Mouse (Mus musculus) right cerebral cortex, postnatal 10 days (tissue): ENCODE measurements around the gene Cdk17.

Experiments used
- DNase-seq, 2 experiments: peaks; one replicate each; pipeline ENCODE4 v3.0.0; 2021; ENCODE audit warnings: low spot score in 2 of 2

Cdk17 gene

DNA sequence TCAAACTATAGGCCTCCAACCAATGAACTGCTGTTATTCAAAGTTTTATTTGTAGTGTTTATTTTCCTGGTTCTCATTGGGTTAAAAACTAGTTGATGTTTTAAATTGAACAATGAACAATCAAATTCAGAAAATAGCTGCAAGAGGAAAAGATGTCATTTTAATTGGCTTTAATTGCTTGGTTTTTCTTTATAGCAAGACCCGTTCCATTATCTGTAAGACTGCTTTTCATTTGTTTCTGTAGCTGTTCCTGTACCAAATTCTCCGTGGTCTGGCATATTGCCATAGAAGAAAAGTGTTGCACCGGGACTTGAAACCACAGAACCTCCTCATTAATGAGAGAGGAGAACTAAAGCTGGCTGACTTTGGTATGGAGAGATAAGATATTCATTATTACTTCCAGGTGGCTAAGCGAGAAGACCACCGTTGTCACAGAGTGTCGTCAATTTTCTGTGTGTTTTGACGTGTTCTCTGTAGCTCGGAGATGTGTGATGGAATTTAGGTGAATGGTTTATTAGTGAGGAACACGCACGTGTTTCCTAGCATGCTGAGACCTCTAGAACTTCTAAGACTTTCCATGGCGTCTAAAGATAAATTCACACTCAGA is 67.8 kb downstream of the Cdk17 start:
- no peak for DNase-seq

DNA sequence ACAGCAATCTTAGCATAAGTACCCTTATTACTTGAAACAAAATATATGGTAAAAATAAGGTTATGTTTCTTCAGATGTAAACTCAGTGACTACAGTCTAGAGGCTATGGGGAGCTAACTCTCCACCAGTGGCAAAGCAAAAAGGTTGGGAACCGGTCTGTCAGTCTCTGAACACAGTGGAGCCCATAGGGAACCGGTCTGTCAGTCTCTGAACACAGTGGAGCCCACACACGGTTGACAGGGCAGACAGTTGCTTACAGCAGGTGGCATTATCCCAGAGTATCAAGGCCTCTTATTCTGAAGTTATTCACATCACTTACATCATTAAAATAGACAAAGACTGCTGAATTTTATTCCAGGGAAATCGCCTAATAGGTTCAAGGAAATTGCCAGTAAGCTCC is 70.8 kb downstream of the Cdk17 start:
- no peak for DNase-seq

DNA sequence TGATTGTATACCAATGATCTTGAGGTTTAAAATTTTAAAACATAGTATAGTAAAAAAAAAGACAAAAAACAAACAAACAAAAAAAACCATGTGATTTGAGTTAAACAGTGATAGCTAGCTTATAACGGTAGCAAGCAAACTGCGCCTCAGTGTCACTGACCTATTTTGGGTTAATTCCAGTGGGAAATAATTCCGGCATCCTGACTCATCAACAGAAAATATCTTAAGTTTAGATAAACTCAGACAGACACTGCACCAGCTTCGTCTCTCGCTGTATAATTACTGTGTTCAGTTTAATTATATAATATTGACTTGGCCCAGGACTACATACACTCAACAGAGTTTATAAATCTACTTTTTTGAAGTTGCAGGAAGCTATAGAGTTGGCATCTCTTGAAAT is 71.2 kb downstream of the Cdk17 start:
- DNase-seq: no peak

DNA sequence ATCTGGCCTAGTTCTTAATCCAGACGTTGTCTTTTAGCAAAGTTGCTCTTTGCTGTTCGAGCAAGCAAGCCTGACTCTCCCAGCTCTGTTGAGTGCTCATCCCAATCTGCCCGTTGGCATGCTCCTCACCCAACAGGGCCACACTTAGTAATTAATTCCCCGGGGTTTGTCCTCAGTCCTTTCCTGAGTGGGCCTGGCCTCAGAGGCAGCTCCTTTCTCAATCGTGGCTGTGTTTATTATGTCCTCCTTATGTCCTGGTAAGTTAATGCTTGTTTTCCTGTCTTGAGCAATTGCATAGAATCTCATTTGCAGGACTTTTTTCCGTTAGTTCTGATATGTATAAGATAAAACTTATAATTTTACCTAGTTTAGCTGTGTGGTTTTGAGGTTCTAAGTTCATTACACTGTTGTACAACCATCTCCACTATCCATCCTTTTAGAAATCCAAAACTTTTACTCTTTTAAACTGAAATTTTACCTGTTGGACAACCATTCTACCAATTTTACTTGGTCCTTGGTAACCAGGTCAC is 73.1 kb downstream of the Cdk17 start:
- DNase-seq: no peak

DNA sequence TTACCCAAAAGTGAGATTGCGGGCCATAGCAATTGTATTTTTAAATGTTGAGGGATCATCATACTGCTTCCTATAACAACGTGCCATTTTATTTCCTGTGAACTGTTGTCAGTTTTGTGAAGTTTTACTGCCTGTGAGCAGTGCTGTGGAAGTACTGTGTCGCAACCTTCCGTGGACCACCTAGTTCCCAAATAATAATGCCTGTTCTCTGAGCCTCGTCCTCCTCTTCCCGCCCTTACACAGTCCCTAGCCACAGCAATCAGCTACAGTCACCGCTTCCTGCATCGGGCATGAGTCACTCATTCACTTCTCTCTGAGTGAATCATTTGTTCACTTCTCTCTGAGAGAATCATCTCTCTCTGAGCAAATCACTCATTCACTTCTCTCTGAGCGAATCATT is 74.0 kb downstream of the Cdk17 start:
- no peak for DNase-seq

DNA sequence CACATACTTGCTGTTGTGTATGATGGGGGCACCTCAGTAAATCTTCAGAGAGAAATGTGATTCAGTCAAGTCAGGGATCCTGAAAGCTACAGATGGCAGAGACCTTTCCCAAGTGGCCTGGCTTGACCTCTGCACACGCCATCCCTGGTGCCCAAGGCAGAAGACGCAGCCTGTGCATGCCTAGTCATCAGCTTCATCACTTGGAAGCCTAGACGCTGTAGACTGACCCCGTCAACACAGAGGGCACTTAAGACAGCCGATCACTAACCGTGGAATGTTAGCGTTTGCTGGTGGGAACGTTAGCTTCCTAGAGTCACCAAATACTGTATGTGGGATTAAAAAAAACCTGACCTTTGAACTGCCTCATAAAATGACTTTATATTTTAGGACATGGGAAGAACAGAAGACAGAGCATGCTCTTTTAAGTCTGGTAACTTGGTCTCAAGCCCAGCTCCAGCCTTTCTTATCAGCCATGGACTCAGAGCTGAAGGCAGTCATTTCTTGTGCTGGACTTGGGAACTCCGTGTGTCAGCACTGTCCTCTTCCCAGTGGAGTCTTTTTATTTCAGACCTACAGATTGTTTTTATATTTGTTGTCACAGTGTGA is 78.6 kb downstream of the Cdk17 start:
- DNase-seq: no peak

DNA sequence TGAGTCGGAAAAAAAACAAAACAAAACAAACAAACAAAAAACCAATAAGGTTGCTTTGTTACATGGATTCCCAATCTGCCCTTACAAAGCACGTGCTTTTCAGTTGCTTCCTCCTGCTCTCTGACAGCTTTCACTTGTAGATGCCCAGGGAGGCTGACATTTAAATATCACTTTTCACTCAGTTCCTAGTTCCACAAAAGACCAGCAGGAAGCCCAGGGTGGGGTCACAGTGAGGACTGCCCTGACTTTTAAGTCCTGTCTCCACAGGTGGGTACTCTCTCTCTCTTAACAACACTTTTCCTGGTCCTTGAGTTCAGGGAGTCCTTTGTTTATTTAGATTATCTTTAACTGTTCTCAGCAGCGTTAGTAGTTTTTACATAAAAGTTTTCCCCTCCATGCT is 81.5 kb downstream of the Cdk17 start:
- no peak for DNase-seq

DNA sequence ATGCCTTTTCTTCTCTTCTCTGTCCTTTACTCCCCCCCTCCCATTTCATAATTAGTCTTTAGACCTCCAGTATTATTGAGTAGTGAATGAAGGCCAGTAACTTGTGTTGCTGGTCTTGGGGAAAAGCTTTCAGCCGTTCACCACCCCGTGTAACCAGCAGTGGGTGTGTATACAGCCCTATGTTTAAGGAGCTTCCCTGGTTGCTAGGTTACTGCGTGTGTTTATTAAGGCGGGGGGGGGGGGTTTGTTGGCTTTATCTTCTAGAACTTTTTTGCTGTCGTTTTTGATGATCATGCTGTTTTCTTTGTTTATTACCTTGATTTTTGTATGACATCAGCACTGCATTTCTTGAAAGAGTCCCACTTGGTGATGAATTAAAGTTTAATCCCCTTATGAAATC is 82.2 kb downstream of the Cdk17 start:
- no peak for DNase-seq

DNA sequence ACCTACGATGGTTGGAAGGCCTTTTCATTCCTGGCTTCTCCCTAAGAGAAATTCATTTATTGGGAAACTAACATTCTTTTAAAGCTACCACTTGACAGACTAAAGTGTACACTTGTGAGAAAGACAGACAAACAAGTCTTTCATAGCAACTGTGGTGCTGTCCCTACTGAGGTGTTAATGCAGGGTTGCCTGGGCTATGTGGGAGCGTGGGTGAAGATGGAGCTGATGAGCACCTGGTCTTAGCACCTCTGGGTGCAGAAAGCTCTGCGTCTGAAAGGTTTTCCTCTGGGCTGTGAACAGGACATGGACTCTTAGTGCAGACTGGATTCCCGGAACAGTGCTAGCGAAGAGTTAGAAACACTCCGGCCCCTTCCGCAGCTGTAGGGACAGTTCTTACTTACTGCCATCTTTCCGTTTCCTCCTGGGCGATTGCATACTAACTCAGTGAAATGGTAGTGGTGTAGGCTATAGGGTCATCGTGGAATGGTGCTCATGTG is 83.6 kb downstream of the Cdk17 start:
- peak in 1 of 2 experiments; percentile 21 for DNase-seq

DNA sequence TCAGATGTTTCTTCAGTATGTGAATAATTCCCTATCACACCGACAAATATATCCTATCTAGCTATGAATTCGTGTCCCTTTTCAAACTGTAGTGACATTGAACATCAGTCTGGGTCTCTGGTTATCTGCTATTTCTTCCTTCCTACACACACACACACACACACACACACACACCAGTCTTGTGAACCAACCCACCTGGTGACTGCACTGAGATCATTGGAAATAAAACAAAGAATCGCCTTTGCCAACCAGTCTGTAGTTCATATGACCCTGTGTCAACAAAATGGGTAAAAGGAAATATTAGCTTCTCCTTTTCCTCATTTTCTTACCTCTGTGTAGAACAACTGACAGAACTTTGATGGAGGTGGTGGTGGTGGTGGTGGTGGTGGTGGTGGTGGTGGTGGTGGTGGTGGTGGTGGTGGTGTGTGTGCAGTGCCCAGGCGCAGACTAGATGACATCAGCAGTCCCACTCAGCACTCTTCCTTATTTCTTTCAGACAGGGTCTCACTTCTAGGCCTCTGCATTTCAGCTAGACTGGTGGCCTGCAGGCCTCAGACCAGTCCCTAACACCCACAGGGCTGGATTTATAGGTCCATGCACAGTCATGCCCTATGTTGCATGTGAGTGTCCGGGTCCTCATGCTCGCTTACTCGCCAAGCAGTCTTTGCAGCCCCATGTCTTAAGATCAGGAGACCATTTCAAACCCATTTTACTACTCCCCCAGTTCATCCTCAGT is 85.7 kb downstream of the Cdk17 start:
- DNase-seq: peak in 1 of 2 experiments; percentile 25

DNA sequence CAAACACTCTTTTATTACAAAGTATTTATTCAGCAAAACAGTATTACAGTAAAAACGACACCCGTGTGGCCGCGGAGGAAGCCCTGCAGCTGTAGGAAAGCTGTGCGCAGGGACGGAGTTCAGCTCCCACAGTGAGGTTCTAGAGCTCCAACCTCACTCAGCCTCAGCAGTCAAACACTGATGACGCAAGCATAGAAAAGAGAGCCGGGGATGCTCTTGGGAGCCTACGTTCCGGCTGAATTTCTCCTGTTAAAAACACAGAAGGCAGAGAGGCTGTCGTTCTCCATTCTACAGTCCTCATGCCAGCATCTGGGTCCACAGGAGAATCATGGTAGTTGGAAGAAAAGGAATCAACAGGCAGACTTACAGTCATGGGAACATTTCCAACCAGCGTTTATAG is 86.7 kb downstream of the Cdk17 start:
- DNase-seq: peak in 1 of 2 experiments; percentile 28

DNA sequence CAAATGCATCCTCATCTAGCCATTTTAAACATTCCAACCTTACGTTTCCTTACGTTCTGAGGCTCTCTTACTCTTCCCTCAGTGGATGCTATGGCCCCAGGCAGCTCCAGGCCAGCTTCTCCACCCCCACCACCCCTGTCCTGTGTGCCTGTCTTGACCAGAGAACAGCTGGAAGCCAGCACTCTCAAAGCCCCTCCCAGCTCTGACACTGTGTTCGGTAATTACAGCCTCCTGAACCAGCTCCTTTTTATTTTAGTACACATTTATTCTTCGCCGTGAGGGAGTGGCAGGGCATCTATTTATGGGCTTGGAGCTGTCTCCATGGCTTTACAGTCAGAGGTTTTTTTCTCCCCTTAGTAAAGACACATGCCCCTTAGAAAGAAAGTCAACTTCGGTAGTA is 87.2 kb downstream of the Cdk17 start:
- DNase-seq: peak in 1 of 2 experiments; percentile 35

DNA sequence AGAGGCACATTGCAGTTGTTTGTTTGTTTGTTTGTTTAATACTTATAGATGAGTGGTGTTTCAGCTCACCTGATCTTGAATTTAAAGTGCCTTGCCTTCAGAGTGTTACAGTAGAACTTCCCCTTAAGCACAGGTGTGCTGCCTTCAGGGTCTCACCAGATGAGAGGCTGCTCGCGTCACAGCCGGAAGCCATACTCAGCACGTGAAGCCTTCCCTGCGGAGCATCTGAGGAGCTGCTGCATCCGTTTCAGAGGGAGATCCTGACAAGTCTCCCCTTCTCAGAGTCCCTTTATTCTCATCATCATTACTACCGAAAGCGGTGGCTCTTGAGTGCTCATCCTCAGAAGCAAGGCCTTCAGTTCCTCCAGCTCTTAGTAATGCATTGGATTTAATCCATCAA is 87.7 kb downstream of the Cdk17 start:
- DNase-seq: peak in 1 of 2 experiments; percentile 39

DNA sequence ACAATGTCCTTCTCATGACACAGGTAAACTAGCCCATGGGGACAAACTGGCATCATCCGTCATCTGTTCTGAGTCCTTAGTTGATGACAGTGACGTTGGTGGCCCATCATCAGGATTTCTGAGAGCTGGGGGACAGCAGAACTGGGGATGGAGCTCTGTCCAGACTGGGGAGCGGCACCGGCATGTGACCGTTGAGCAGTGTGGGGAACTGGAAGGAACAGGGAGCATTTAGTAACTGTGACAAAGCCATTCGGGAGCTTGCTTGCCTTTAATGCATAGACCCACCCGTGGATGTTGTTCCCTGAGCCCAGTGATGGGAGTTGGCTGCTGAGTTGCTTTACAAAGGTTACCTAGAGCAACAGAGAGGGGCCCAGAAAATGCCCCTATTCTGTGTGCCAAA is 89.2 kb downstream of the Cdk17 start:
- DNase-seq: peak in 1 of 2 experiments; percentile 26

DNA sequence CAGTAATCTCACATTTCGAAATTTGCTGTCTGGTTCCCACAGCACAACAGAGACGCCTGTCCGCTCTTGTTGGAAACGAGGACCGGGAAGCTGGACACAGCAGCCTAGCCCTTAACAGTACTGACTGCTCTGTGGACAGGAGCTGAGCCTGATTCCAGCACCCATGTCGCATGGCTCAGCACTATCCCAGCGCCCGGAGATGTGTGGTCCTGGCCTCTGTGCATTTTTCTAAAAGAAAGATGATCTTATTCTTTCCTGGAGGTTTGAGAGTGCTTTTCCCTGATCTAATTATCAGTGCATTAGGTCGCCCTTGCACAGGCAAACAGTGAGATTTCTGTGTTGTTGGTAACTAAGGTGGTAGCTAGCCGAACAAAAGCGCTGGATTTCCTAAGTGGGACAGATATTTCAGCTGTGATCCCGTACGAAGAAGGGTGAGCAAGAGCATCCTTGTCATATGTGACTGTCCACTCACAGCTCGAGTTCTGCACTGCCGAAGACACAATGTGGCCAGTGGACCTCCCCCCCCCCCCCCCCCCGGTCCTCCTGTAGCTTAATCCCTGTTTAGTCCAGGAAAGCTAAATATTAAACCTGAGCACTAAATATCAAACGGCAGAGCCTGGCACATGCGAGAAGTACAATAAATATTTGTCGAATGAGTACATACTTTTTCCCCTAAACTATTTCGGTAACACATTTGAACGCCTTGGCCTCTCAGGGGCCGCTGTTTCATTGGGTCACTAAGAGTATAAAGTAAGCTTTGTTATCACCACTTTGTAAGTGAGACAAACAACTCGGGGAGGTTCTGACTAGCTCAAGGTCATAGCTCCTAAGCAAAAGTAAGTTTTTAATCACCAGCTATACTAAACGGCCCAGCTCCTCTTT is 90.0 kb downstream of the Cdk17 start:
- DNase-seq: peak in 1 of 2 experiments; percentile 29

DNA sequence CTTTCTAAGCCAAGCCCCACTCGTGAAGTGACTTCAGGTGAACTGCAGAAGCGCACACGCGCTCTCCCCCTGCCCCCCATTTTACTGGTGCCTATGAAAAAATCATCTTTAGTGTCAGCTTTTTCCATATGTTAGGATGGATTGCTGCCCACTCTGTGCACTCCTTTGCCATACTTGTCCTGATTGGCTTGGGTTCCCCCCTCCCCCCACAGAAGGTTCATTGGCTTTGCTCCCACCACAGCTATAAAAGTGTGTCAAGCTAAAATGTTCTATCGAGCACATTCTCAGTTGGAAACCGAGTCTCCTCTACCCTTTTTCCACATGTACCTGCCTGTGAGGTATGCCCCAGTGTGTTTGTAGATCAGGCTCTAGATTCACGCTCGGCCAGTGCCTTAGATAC is 90.8 kb downstream of the Cdk17 start:
- DNase-seq: peak in 1 of 2 experiments; percentile 52

DNA sequence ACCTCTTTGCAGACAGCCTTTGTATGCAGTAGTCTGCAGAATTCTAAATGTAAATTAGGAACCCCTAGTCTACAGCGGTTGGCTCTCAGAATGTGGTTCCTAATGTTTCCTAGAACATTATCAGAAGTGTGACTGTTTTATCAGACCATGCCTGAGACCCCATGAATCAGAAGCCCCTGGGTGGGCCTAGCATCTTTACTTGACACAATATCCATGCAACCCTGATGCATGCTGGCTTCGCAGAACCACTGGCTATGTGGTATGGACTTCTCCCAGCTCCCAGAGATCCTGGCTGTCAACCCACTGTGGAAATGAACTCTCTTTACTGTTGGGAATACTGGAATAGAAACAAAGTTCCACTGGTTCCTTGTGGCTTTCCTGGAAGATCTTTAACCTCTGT is 92.0 kb downstream of the Cdk17 start:
- DNase-seq: no peak

DNA sequence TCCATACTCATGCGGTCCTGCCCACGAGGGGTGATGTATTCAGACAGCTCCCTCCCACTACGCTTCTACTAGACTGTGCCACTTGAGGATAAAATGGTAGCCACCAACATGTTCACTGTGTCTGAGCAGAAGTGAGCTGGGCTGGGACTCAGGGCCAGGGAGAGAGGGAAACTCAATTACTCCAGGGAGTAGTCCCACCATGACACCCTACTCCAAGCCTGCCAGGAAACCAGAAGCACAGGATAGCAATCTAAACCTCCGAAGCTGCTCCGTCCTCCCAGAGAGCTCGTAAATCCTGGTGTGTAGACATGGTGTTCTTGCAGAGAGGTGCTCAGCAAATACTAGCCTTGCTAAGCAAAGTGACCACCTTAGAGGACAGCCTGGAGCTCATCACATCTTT is 92.5 kb downstream of the Cdk17 start:
- no peak for DNase-seq

DNA sequence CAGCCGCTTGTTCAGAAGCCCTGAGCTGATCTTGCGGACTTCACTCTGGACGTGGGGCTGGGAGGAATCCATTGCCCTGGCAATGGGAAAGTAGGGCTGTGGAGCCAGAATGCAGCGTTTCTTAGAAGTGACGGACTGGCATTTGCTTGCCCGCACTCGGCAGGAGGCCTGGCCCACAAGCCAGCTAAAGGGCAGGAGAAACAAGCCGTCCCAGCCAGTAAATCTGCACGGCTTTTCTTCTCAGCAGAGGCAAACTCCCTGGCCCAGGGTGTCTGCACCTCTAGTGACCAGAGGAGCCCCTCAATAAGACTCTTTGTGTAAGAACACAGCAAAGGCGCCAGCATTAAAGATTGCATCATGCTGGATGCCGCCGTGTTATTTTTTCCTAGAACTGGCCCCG is 94.6 kb downstream of the Cdk17 start:
- peak; percentile 78 to 82 for DNase-seq

DNA sequence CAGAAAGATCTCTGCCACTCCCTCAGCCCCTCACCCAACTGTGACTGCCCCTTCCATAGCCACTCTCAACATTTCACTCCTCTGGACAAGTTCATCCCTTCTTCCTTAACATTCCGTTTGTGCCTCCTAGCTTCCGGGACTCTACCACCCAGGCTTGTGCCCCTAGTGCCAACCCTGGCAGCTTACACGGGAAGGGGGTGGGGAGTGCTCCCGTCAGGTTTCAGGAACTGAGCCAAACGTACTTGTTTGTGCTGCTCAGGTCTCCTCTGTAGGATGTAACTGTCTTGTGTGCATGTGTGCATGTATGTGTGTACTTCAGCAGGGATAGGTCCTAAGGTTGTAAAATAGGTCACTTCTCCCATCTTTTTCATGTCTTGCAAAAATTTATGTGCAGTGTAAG is 99.2 kb downstream of the Cdk17 start:
- DNase-seq: no peak

DNA sequence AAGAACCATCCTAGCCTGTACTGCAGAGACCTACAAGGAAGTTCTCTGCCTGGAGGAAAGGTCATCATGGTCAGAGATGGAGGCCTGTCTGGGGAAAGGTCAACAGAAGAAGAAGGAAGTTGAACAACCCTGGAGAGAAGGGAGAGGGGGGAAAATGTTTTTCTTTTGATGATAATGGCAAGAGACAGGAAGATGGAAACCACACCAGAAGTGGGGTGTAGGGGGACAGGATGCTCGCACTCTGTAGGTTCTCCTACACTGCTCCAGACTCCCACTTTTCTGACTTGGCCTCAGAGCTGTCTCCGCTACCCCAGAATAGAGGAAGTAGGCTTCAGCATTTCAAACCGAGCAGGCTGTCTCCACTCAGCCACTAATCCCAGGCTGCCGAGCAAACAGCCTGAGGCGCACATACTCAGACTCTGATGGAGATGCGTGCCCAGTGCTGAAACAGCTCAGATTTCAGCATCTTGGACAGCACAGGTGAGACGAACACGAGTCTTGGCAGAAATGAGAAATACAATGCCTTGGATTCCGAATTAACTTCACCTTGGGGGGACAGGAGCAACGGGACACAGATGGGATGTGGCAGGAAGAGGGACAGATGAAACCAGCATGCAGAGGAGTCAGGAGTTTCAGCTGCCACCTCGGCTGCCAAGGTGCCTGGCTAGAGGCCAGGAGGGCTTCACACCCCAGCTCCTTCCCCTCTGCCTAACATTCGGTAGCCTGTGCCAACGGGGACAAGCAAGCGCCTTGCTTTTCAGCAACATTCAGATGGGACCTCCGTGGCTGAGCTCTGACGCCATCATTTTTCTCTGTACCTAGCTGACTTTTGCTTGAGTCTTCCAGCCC is 100.7 kb downstream of the Cdk17 start:
- peak; percentile 78 to 83 for DNase-seq
